Mouse (Mus musculus) intestine, embryonic 16.5 days (tissue): ENCODE measurements around the gene 2200002J24Rik. TPM values are rescaled to one million over a fixed set of nuclear protein-coding genes. Genes with fewer than 3 reads are reported as not detected.

Source experiments
- ATAC-seq: fragments of 200-750 bp; cut with Nextera tagmentation; 2 replicates; pipeline ENCODE4 v1.8.0; 2017; ENCODE audit warnings: moderate TSS enrichment, moderate library complexity
- H3K27ac ChIP-seq: fragments of 300-500 bp; sonication (generic); 2 replicates; pipeline ENCODE4 v1.5.1; 2014; ENCODE audit warnings: mild to moderate bottlenecking, low read length
- H3K27me3 ChIP-seq: fragments of 300-500 bp; sonication (generic); replicated peaks from 2 replicates; pipeline ENCODE4 v1.6.1; 2014; ENCODE audit warnings: low read length, control low read depth, mixed read lengths; ENCODE audit not compliant: control insufficient read depth, insufficient read depth
- H3K36me3 ChIP-seq: fragments of 300-500 bp; sonication (generic); 2 replicates; pipeline ENCODE4 v1.6.1; 2014; ENCODE audit warnings: low read length, control low read depth; ENCODE audit not compliant: control insufficient read depth, insufficient read depth
- H3K4me1 ChIP-seq: fragments of 300-500 bp; sonication (generic); 2 replicates; pipeline ENCODE4 v1.6.1; 2014; ENCODE audit warnings: low read length, control low read depth, mixed read lengths; ENCODE audit not compliant: control insufficient read depth, insufficient read depth
- H3K4me2 ChIP-seq: fragments of 300-500 bp; sonication (generic); 2 replicates; pipeline ENCODE4 v1.6.1; 2014; ENCODE audit warnings: low read depth, low read length, control low read depth
- H3K4me3 ChIP-seq: fragments of 300-500 bp; sonication (generic); 2 replicates; pipeline ENCODE4 v1.5.1; 2014; ENCODE audit warnings: mild to moderate bottlenecking, low read length
- H3K9ac ChIP-seq: fragments of 300-500 bp; sonication (generic); 2 replicates; pipeline ENCODE4 v1.6.1; 2014; ENCODE audit warnings: low read depth, low read length
- H3K9me3 ChIP-seq: fragments of 300-500 bp; sonication (generic); 2 replicates; pipeline ENCODE4 v1.6.1; 2016; ENCODE audit warnings: low read length, control low read depth; ENCODE audit not compliant: control insufficient read depth
- WGBS: fragments of 180-500 bp; shearing (Covaris S2); extraction: QIAGEN DNeasy Blood & Tissue Kit; methylation state at CpG from one replicate; pipeline ENCODE4 v1.1.7; 2014; 5-methylcytosine and 5-hydroxymethylcytosine counted together
- polyA plus RNA-seq: library from polyadenylated mRNA; unstranded; fragments of >200 nt; fragmentation: Nextera tagmentation; extraction: Ambion mirVana; gene quantifications from 2 replicates; pipeline ENCODE4 v1.2.1, GENCODE M21; 2015

The 2200002J24Rik gene
- 4.7 and 4.8 TPM in 2 replicates for polyA plus RNA-seq

- peak within 1 kb of the TSS; percentile 33 for H3K27ac ChIP-seq
- H3K36me3 ChIP-seq, result no peaks in the 10 kb centered on the region
- H3K9ac ChIP-seq, result no peak within 1 kb of the TSS
- H3K27me3 ChIP-seq, result no peaks in the 10 kb centered on the region
- H3K4me1 ChIP-seq, result peaks cover 11% of the 10 kb centered on the region; the same call in 1 of the 2 replicates
- 38% methylated on average over 9 of the region's 9 CpGs for WGBS
- H3K4me2 ChIP-seq, result no peak within 1 kb of the TSS
- ATAC-seq, result peak; percentile 89
- H3K4me3 ChIP-seq, result no peak within 1 kb of the TSS
- no peaks in the 10 kb centered on the region for H3K9me3 ChIP-seq
Observed at GRCm38 (mm10) chr7:30698589-30698988, at the start of gene 2200002J24Rik. Gene 2200002J24Rik, plus strand, starts transcription at chr7:30698926.

- H3K27me3 ChIP-seq, result no peaks in the 10 kb centered on the region
- H3K4me3 ChIP-seq, result peak within 1 kb of the TSS; percentile 90
- peak within 1 kb of the TSS; percentile 50; the same call in 1 of the 2 replicates for H3K27ac ChIP-seq
- peak; percentile 100 for ATAC-seq
- H3K36me3 ChIP-seq, result peaks cover 24% of the 10 kb centered on the region
- 0 out of 2 replicates have a peak, but pooled peaks cover 2% of the 10 kb centered on the region for H3K4me1 ChIP-seq
- peak within 1 kb of the TSS; percentile 91 for H3K9ac ChIP-seq
- H3K4me2 ChIP-seq, result peak within 1 kb of the TSS; percentile 79
- 1% methylated on average over 59 of the region's 59 CpGs for WGBS
- H3K9me3 ChIP-seq, result no peaks in the 10 kb centered on the region
Observed at GRCm38 (mm10) chr7:30649591-30650540, 48.9 kb upstream of the 2200002J24Rik start, which contains the start of gene Rbm42. Gene Rbm42, minus strand, starts transcription at chr7:30650317.

GRCm38 (mm10) chr7:30664529-30665200 is 34.1 kb upstream of the 2200002J24Rik start, which contains the start of gene Haus5:
Gene Haus5, minus strand, starts transcription at chr7:30664994.
- WGBS, result under 1% methylated on average over 34 of the region's 34 CpGs
- H3K4me2 ChIP-seq, result peak within 1 kb of the TSS; percentile 89
- no peaks in the 10 kb centered on the region for H3K9me3 ChIP-seq
- H3K27ac ChIP-seq, result no peak within 1 kb of the TSS
- no peaks in the 10 kb centered on the region for H3K27me3 ChIP-seq
- ATAC-seq, result peak; percentile 93
- peak within 1 kb of the TSS; percentile 84 for H3K9ac ChIP-seq
- H3K36me3 ChIP-seq, result peaks cover 2% of the 10 kb centered on the region; the same call in 1 of the 2 replicates
- peak within 1 kb of the TSS; percentile 72 for H3K4me3 ChIP-seq
- peaks cover 4% of the 10 kb centered on the region; the same call in 1 of the 2 replicates for H3K4me1 ChIP-seq

GRCm38 (mm10) chr7:30665321-30665720 is 33.4 kb upstream of the 2200002J24Rik start:
- Histone ChIP-seq H3K4me3 (peak overlapping the region; percentile 72), H3K9ac (peak overlapping the region; percentile 84), H3K4me2 (peak overlapping the region; percentile 89), H3K27ac (no peak overlapping the region), H3K4me1 (peaks cover 4% of the 10 kb centered on the region; the same call in 1 of the 2 replicates), H3K36me3 (peaks cover 2% of the 10 kb centered on the region; the same call in 1 of the 2 replicates), H3K9me3 (no peaks in the 10 kb centered on the region), H3K27me3 (no peaks in the 10 kb centered on the region)
- 5% methylated on average over 11 of the region's 11 CpGs for WGBS
- peak; percentile 57 for ATAC-seq

GRCm38 (mm10) chr7:30669229-30669628 is 29.5 kb upstream of the 2200002J24Rik start:
- 31% methylated on average over 3 of the region's 3 CpGs for WGBS

GRCm38 (mm10) chr7:30671480-30671879 is 27.2 kb upstream of the 2200002J24Rik start, which contains the start of gene Pmis2:
Gene Pmis2, minus strand, starts transcription at chr7:30671605.
- Histone ChIP-seq H3K36me3 (no peaks in the 10 kb centered on the region), H3K4me3 (no peak within 1 kb of the TSS), H3K9ac (no peak within 1 kb of the TSS), H3K27me3 (no peaks in the 10 kb centered on the region), H3K27ac (no peak within 1 kb of the TSS), H3K9me3 (no peaks in the 10 kb centered on the region), H3K4me1 (no peaks in the 10 kb centered on the region), H3K4me2 (no peak within 1 kb of the TSS)
- 67% methylated on average over 9 of the region's 9 CpGs for WGBS
- ATAC-seq, result no peak

More at GRCm38 (mm10) chr7:30669229-30669628, 29.5 kb upstream of the 2200002J24Rik start:
- Histone ChIP-seq H3K4me2 (no peak overlapping the region), H3K36me3 (no peaks in the 10 kb centered on the region), H3K27ac (no peak overlapping the region), H3K9ac (no peak overlapping the region), H3K9me3 (no peaks in the 10 kb centered on the region), H3K4me1 (peaks cover 4% of the 10 kb centered on the region; the same call in 1 of the 2 replicates), H3K4me3 (no peak overlapping the region), H3K27me3 (no peaks in the 10 kb centered on the region)
- ATAC-seq, result no peak

GRCm38 (mm10) chr7:30678263-30678975 is 20.3 kb upstream of the 2200002J24Rik start:
- Histone ChIP-seq H3K4me2 (no peak overlapping the region), H3K9me3 (no peaks in the 10 kb centered on the region), H3K27me3 (no peaks in the 10 kb centered on the region), H3K27ac (no peak overlapping the region), H3K9ac (no peak overlapping the region), H3K4me1 (no peaks in the 10 kb centered on the region), H3K36me3 (no peaks in the 10 kb centered on the region), H3K4me3 (no peak overlapping the region)
- 62% methylated on average over 5 of the region's 5 CpGs for WGBS
- no peak for ATAC-seq

GRCm38 (mm10) chr7:30681897-30682296 is 16.8 kb upstream of the 2200002J24Rik start:
- H3K36me3 ChIP-seq, result no peaks in the 10 kb centered on the region
- no peaks in the 10 kb centered on the region for H3K9me3 ChIP-seq
- no peaks in the 10 kb centered on the region for H3K27me3 ChIP-seq
- no peak overlapping the region for H3K9ac ChIP-seq
- no peak overlapping the region for H3K27ac ChIP-seq
- H3K4me2 ChIP-seq, result no peak overlapping the region
- WGBS, result 59% methylated on average over 5 of the region's 5 CpGs
- no peak overlapping the region for H3K4me3 ChIP-seq
- ATAC-seq, result no peak
- H3K4me1 ChIP-seq, result no peaks in the 10 kb centered on the region
